Mouse (Mus musculus) bone marrow, adult 2 months (tissue): Measurements from ENCODE around the gene Slc25a20.

ENCODE experiments used
- CTCF ChIP-seq: fragments of 200-500 bp; IDR thresholded peaks from 2 replicates; pipeline ENCODE4 v1.5.1; 2011; ENCODE audit warnings: low read length, control low read depth; ENCODE audit not compliant: control insufficient read depth, insufficient read depth
- POLR2A ChIP-seq: fragments of 200-500 bp; IDR thresholded peaks from 2 replicates; pipeline ENCODE4 v1.6.1; 2011; ENCODE audit warnings: low read depth, mild to moderate bottlenecking, control low read depth, low read length, borderline replicate concordance; ENCODE audit not compliant: control insufficient read depth

DNA sequence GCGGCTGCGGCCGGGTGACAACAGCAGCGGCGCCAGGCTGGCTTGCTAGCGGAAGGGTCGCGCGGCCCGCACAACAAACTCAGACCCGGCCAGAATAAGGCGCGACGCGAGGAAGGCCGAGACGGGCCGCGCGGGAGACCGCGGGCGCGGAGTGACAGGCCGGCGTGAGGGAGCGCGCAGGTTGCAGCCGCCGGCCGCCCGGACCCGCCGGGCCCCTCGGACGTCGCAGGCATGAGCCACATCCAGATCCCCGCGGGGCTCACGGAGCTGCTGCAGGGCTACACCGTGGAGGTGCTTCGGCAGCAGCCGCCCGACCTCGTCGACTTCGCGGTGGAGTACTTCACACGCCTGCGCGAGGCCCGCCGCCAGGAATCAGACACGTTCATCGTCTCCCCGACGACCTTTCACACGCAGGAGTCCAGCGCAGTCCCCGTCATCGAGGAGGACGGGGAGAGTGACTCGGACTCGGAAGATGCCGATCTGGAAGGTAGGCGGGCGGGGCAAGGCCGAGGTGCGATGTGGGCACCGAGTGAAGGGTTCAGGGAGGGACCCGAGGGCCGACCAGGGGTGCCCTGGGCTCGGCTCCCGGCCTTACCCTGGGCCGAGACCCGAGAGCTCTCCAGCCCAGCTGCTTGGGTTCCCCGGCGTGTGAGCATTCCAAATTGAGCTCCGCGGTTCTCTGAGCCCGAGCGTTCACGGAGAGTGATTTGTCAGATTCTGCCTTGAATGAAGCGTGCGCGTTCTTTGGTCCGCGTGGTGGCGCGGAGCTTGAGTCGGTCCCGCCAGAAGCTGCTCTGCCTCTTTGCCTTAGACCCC is 30.5 kb downstream of the Slc25a20 start:
- TF ChIP-seq POLR2A (no peak), CTCF (no peak)
